Mouse (Mus musculus) bone marrow macrophage, adult 2 months (primary cell): Measurements from ENCODE around the gene Adgrl2. TPM values are rescaled to one million over a fixed set of nuclear protein-coding genes. Genes with fewer than 3 reads are reported as not detected.

Experiments used
- H3K27ac ChIP-seq: 2 replicates; pipeline ENCODE4 v1.5.1; 2012; ENCODE audit warnings: low read depth, low read length; ENCODE audit not compliant: insufficient read depth
- H3K4me1 ChIP-seq: 2 replicates; pipeline ENCODE4 v1.6.1; 2012; ENCODE audit warnings: low read length; ENCODE audit not compliant: control insufficient read depth, insufficient read depth
- H3K4me3 ChIP-seq: 2 replicates; pipeline ENCODE4 v1.5.1; 2012; ENCODE audit warnings: mild to moderate bottlenecking, low read length, moderate library complexity; ENCODE audit not compliant: insufficient read depth
- CTCF ChIP-seq: IDR thresholded peaks from 2 replicates; pipeline ENCODE4 v1.5.1; 2012; ENCODE audit warnings: low read depth, mild to moderate bottlenecking, low read length, moderate library complexity
- POLR2A ChIP-seq: IDR thresholded peaks from 2 replicates; pipeline ENCODE4 v1.6.1; 2012; ENCODE audit warnings: mild to moderate bottlenecking, low read depth, low read length, borderline replicate concordance
- polyA plus RNA-seq: library from polyadenylated mRNA; stranded (reverse); fragments of >200 nt; gene quantifications from 2 replicates; pipeline ENCODE4 v1.2.4, GENCODE M21; 2012; ENCODE audit not compliant: missing spikeins, insufficient read depth, insufficient read length

The Adgrl2 gene
- polyA plus RNA-seq, 1 experiment = 42.2 TPM

- no peak for TF ChIP-seq CTCF
- no peak for TF ChIP-seq POLR2A
- H3K27ac ChIP-seq = no peak overlapping the region
- H3K4me3 ChIP-seq = no peak overlapping the region
- H3K4me1 ChIP-seq = no peaks in the 10 kb centered on the region
Observed at GRCm38 (mm10) chr3:148907873-148908272, 82.5 kb downstream of the Adgrl2 start.

- H3K4me3 ChIP-seq = no peak overlapping the region
- TF ChIP-seq CTCF = no peak
- TF ChIP-seq POLR2A = no peak
- H3K27ac ChIP-seq = no peak overlapping the region
- H3K4me1 ChIP-seq = no peaks in the 10 kb centered on the region
Observed at GRCm38 (mm10) chr3:148907024-148907778, 83.2 kb downstream of the Adgrl2 start.

- H3K4me1 ChIP-seq = 0 out of 2 replicates have a peak, but pooled peaks cover under 1% of the 10 kb centered on the region
- H3K27ac ChIP-seq = no peak overlapping the region
- no peak for TF ChIP-seq POLR2A
Observed at GRCm38 (mm10) chr3:148905906-148906779, 84.2 kb downstream of the Adgrl2 start.

GRCm38 (mm10) chr3:148905435-148905834 is 84.9 kb downstream of the Adgrl2 start:
- Histone ChIP-seq H3K27ac (no peak overlapping the region), H3K4me1 (peaks cover 2% of the 10 kb centered on the region; the same call in 1 of the 2 replicates), H3K4me3 (no peak overlapping the region)
- no peak for TF ChIP-seq POLR2A
- no peak for TF ChIP-seq CTCF

More at GRCm38 (mm10) chr3:148905906-148906779, 84.2 kb downstream of the Adgrl2 start:
- H3K4me3 ChIP-seq = no peak overlapping the region

GRCm38 (mm10) chr3:148899857-148900256 is 90.5 kb downstream of the Adgrl2 start:
- Histone ChIP-seq H3K4me1 (peaks cover 20% of the 10 kb centered on the region), H3K4me3 (no peak overlapping the region), H3K27ac (no peak overlapping the region)
- TF ChIP-seq CTCF (no peak), POLR2A (no peak)

GRCm38 (mm10) chr3:148899416-148899815 is 90.9 kb downstream of the Adgrl2 start:
- H3K27ac ChIP-seq = no peak overlapping the region
- TF ChIP-seq CTCF (no peak), POLR2A (no peak)
- peaks cover 21% of the 10 kb centered on the region for H3K4me1 ChIP-seq
- no peak overlapping the region for H3K4me3 ChIP-seq

- no peak overlapping the region for H3K27ac ChIP-seq
- H3K4me3 ChIP-seq = no peak overlapping the region
- peaks cover 21% of the 10 kb centered on the region for H3K4me1 ChIP-seq
- TF ChIP-seq POLR2A (no peak), CTCF (no peak)
Observed at GRCm38 (mm10) chr3:148898535-148899250, 91.7 kb downstream of the Adgrl2 start.

- peaks cover 21% of the 10 kb centered on the region for H3K4me1 ChIP-seq
- no peak overlapping the region for H3K27ac ChIP-seq
- H3K4me3 ChIP-seq = no peak overlapping the region
- no peak for TF ChIP-seq CTCF
- no peak for TF ChIP-seq POLR2A
Observed at GRCm38 (mm10) chr3:148896281-148896680, 94.1 kb downstream of the Adgrl2 start.

- Histone ChIP-seq H3K27ac (no peak overlapping the region), H3K4me1 (peaks cover 18% of the 10 kb centered on the region), H3K4me3 (no peak overlapping the region)
- no peak for TF ChIP-seq CTCF
- no peak for TF ChIP-seq POLR2A
Observed at GRCm38 (mm10) chr3:148895396-148896109, 94.8 kb downstream of the Adgrl2 start.
